Mouse (Mus musculus): ENCODE data around the gene Rnf187.

GRCm38 (mm10) chr11:58958536-58958935 is 19.8 kb upstream of the Rnf187 start:
- TF ChIP-seq CTCF (IDR thresholded peaks at IDR 0.05; ENCODE audit: control insufficient read depth, insufficient read depth, insufficient read length), result no peak
- no peak for TF ChIP-seq MAX (IDR thresholded peaks at IDR 0.05)
- TF ChIP-seq CEBPB (IDR thresholded peaks at IDR 0.05; ENCODE audit: low read depth), result no peak
- no peak for TF ChIP-seq MYOG (IDR thresholded peaks at IDR 0.05; ENCODE audit: control insufficient read depth, extremely low read depth, insufficient read length)

All from C2C12 (cell line).